Mouse (Mus musculus) right cerebral cortex, postnatal 36 days (tissue): ENCODE measurements around the gene Scamp2.

Source experiments
- DNase-seq, 2 experiments: peaks; one replicate each; pipeline ENCODE4 v3.0.0; 2022; ENCODE audit warnings: low spot score in 2 of 2, mixed read lengths in 1 of 2

Gene Scamp2

DNA sequence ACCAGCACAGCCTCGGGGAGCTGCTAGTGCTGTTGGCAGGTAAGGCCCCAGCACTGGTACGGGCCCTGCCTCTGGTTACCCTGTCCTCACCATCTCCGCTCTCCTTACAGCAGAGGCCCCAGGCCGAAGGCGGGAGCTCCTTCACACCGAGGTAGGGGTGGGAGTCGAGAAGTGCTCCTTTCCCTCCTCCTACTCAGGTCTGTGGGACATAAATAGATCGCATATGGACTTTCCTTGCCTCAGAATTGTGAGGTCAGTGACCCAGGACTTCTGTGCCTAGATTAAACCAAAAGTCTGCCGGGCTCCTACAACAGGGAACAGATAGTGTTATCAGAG, 33.4 kb downstream of the Scamp2 start:
- DNase-seq: no peak

DNA sequence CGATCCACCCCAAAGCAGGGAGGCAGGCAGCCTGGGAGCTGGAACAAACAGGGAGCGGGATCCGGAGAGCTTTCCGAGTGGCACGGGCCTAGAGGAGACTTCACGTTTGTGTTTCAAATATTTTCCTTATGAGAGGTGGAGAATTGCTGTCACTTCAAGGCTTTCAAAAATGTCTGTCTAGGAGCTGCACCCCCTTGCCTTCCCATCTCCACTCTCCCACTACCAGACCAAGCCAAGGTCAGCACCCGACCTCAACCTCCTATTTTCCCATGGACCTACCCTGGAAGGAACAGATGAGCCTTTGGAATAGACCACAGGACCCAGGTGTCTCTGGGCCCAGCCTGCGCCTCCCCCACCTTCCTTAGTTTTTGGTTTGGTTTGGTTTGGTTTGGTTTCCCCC, 36.5 kb downstream of the Scamp2 start:
- DNase-seq: no peak

DNA sequence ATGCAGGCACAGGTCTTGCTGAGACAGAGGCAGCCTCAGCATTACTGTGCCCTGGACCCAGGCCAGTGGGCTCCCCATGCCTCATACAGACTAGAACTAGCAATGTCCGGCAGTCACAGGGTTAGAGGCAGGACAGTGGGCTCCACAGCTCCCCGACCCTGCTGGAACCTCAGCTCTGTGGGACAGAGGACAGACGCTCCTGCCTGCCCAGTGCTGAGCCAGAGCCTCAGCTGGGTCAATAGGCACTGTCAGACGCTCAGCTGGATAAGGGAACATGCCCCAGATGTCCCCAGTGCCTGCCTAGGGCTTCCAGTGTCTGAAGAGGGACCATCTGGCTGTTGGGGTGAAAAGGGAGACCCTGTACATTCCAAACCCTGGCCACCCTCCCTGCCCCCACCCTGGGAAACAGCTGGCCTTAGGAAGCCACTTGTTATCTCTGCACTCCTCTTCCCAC, 37.2 kb downstream of the Scamp2 start:
- no peak for DNase-seq

DNA sequence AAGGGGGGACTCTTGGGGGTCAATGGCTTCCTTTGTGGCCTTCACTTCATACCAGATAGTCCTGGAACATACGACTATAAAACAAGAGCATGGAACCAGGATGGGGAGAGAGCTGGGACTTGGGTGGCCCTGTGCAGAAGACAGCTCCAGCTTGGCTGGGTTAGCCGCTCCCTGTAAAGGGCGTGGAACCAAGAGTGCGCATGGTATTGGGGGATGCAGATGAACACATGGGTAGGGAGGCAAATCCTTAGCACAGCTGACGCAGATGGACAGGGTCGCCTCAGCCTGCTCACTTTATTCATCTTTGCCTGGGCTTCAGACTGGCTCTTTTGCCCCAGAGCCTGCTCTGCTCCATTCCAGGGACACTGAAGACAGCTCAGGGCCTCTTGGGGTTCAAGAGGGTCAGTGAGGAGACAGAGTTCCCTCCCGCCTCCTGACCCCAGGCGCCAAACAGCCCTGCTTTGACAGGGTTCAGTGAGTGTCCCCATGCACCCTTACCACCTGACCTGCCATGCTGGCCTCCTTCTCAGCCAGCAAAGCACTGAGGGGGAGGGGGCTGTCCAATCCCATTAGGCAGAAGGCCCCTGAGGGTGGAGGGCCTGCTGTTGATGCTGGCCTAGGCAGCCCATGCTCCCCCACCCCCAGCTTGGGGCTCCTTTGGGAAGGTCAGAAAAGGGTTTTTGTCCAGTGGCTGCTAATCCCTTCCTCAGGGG, 38.3 kb downstream of the Scamp2 start:
- DNase-seq: no peak

DNA sequence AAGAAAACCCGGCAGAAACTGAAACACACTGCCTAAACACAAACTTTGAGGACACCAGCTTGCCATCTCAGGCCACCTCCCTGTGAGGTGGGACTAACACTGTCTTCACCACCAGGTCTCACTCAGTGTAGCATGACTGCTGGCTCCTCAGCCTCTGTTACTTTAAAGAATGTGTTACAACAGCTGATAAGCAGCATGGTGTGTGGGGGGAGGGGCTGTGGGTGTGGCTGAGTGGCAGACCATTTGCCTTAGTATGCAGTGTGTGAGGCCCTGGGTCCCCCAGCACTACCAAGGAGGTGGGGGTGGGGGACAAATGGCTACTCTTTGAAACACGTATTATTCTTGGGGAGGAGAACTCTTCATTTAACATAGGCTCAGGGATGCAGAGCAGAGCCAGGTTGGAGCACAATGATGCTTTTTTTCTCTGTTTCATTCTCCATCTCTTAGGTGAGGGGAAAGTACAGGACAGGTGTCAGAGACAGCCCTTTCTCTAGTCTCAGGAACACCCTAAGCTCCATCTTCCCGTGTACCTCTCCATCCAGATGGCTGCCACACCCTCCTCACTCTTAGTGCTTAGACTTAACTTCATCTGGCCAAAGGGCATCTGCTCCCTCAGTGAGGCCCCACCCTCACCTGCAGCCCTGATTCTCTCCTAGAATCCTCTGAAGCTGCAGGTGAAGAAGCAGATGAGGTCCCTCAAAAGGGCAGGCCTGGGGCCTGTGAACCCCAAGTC, 40.0 kb downstream of the Scamp2 start:
- no peak for DNase-seq

DNA sequence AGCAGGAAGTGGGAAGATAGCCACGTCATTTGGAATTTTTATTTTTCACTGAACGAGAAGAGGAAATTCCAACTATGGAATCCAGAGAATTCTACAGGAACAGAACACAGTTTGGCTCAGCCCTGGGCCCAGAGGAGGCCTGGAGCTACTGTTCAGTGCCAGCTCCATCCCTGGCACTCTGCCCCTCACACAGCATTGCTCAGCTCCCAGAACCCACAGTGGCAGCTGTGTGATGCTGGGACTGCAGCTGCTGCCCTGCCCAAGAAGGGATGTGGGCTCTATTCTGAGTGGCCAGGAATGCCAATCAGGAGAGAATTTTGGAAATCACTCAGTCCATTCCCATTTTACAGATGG, 40.6 kb downstream of the Scamp2 start:
- DNase-seq: peak; percentile 52 to 65

DNA sequence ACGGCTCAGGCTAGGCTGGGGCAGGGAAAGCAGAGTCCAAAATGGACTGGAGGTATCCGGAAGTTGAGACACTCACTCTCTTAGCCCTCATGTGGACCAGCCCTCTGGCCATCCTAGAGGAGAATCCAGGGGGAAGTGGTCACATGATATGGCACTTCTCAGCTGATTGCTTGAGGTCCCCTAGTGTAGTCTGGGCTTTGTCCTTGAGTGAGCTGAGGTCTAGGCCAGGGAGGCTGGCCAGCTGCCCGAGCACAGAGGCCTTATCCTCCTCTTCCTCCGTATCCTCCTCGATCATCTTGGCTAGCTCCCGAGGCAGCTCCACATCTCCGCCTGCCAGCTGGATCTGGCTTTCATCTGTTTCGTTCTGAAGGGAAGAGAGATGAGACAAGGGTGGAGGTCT, 41.4 kb downstream of the Scamp2 start:
- no peak for DNase-seq

DNA sequence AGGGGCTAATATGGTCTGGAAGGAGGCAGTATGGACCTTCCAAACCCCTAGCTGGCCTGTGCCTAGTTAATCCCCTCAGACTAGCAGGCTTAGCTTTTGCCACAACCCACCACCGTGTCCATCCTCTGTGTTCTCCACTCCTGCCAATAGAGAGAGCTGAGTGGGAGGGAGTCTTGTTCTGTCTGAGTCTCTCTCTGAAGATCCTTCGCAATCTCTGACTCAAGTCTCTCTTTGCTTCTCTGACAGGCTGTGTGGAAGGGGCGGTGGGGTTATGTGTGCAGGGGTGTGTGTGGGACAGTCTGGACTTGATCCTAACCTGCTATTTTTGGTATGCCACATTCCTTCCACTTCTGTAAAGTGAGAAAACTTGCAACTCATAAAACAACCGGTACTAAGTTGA, 44.1 kb downstream of the Scamp2 start:
- no peak for DNase-seq

DNA sequence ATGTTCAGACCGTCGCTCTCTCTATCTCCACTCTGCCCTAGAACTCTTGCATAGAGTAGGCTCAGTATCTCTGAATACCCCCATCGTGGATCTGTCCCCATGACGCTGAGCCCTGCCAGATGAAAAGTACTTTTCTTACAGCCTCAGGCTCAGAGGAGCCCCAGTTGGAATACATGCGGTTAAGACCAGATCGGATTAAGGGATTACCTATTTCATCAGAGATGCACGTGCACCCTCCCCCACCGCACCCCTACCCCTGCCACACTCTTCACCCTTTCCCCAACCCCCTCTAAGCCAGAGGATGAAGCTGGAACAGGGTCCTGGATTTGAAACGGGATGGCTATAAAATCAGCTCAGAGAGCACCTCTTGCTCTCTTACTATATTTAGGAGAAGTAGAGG, 44.8 kb downstream of the Scamp2 start:
- DNase-seq: no peak

DNA sequence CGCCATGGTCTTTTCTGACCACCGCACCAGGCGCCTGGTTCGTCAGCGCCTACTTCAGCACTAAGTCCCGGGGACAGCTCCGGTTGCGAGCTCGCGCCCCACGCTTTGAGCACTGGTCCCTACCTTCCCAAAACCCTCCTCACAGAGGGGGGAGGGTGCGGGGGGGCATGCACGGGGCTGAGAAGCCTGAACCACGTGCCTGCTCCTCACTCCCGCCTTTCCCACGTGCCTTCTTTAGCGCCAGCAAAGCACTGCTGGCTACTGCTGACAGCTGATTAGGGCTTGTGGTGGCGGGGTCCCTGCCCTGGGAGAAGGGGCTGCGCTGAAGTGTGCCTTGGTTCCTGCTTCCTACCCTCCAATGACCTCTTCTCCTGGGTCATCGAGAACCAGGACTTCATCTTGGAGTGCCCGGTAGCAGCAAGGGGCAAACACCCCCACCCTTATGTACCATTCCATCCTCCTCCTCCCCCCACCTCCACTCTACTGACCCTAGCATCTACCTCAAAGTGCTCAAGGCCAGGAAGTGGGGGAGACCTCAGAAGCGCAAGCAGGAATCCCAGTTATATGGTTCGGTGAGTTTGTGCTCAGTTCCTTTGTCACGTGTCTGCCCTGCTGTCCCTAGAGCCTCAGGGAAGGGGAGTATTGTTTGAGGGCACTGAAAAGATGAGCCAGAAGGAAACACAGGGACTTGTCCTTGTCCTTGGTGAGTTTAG, 45.6 kb downstream of the Scamp2 start, which contains the start of gene Cplx3:
Cplx3 (minus strand) TSS at position 143 of the 713 bp plus-strand sequence.
- no peak for DNase-seq

DNA sequence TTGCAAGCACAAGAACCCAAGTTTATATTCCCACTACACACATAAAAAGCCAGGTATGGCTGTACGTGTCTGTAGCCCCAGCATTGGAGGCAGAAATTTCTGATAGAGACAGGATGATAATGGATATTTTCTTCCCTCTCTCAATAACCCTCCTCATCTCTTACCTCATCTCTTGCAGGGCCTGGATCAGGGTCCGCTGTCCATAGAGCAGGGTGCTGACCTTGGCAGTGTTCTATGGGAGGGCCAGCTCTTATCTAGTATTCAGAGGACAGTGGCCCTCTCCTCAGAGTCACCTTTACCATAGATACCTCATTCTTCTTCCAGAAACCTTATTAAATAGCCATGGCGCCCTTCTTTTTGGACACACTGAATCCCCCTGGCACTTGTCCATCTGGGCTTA, 49.1 kb downstream of the Scamp2 start:
- DNase-seq: no peak

DNA sequence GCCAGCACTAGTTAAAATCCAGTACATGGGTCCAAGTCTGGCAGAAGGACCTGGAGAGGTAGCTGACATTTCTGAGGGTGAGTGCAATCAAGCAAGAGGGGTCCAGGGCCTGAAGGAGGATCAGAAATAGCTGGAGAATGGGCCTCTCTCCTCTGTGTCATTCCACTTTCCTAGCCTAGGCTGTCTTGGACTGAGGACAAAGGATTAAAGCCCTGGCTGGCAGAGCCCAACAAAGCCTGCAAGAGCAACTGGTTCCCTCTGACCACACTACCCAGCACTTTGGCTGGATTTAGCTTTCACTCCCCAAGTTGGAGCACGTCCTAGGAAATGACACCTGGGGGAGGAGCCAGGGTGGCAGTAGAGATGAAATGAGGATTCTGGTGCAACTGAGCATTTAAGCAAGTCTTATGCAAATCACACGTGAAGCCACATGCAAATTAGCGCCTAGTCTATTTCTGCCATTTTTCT, 49.6 kb downstream of the Scamp2 start:
- DNase-seq: no peak

DNA sequence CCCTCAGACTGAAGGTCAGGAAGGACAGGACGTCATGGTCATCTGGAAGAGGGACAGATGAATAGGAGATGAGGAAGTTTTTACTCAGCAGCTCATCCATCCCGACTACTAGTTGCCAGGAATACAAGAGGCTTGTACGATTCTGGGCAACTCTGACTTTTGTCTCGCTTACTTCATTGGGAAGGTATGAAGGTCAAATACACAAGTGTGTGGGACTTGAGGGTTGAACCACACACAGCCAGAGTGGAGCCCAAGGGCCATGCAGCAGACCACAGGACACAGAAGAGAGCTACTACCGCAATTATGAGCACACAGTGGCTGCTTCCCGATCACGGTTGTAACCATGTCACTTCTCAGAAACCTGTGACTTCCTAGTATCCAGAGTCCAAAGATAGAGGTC, 51.8 kb downstream of the Scamp2 start:
- DNase-seq: no peak

DNA sequence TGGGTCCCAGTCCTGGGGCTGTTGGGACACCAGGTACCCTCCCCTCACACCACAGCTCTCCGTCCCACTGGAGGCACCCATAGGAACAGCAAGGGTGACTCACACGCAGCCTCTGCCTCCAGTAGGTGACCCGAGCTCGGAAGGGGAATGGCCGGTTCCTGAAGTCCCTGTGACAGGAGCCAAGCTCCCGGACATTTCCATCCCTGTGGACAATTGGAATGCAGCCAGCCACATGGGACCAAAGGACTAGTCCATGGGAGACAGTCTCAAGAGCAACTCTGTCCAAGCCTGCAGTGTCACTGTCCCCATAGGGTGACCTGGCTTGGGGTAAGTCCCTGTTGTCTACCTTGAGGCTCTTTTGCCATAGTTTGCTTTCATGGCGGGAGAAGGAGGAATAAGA, 53.2 kb downstream of the Scamp2 start:
- no peak for DNase-seq

DNA sequence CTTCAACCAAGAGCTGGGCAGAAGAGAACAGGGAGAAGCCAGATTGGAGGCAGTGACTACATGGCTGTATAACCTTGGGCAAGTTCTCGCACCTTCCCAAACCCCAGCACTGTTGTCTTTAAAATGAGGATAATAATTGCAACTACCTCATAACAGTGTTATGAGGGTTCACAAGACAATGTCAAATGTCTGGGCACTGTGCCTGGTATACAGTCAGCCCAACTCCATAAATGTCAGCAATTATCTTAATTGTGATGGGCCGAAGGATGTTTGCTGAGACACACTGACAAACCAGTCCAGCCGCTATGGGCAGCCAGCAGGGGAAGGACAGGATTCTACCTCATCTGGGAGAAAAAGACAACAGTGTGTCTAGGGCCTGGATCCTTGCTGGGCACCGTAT, 54.0 kb downstream of the Scamp2 start:
- no peak for DNase-seq

DNA sequence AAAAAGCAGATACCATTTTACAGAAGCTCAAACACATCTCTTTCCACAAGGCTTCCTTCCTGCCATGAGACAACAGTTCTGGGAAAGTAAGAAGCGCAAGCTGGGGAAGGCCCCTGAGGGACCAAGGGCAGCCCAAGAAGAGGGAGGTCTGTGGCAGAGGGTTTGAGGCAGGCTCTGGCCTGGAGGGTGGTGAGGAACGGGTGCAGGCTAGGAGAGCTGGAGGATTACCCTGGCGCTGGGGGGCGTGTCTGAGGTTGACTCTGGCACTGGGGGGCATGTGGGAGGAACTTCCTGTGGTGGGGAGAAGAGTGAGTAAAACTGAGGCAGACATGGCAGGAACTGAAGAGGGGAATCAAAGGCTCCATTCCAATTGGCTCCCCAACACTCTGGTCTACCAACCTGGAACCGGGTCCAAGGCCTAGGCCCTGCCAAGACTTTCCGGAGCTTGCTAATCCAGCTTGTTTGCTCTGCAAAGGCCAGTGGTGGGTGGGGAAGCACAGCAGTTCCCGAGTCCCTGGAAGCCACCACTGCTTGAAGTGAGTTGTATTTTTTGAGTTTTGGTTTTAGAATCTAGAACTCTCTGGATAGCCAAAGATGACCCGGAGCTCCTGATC, 56.9 kb downstream of the Scamp2 start:
- no peak for DNase-seq

DNA sequence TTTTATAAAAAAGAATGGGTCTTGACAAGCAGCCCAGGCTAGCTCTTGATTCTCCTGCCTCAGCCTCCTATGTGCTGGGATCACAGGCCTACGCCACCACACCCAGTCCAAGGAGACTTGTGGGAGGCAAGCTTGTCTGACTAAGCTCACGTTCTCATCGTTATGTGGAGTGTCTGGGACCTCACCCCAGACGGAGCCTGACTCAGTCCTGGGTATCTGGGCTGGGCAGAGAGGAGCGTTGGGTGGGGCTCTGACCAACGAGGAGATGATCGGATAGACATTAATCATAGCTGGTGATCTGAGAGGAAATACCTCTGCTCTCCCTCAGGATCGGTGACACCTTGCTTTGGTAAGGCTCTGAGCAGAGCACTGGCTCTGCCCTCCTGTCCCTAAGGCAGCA, 58.1 kb downstream of the Scamp2 start:
- DNase-seq: no peak

DNA sequence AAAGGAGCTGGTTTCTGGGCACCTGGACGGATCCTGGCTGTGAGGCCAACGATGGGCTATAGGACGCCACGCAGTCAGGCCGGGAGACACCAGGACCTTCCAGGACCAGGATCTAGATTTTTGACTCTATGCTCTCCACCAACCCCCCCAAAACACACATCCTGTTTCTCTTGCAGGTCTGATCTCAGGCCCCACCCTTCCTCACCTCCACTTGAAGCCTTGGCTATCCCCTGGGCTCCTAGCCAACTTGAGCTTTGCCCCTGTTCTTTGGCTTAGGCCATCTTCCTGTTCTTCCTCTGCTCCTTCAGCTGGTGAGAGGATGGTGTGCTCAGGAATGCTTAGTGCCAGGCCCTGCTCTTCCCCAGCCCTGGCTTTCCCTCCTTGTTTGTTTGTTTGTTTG, 59.9 kb downstream of the Scamp2 start, which contains the start of gene Lman1l:
Lman1l (minus strand) TSS at position 101 of the 400 bp plus-strand sequence.
- DNase-seq: no peak

DNA sequence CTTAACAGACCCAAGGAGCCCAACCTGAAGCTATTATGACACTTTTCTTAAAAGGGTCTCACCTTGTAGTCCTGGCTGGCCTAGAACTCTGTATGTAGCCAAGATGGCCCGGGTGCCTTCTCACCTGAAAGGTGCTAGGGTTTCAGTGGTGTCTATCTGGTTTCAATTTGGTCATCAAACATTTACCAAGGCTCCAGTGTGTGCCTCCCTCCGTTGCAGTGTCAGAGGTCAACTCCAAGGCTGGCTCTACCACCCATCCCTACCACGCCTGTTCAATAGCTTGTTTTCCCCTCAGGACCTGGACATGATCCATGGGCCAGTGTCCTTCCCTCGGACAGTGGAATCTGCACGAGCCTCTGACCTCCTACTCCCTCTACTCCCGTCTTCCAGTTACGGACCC, 63.6 kb downstream of the Scamp2 start:
- no peak for DNase-seq

DNA sequence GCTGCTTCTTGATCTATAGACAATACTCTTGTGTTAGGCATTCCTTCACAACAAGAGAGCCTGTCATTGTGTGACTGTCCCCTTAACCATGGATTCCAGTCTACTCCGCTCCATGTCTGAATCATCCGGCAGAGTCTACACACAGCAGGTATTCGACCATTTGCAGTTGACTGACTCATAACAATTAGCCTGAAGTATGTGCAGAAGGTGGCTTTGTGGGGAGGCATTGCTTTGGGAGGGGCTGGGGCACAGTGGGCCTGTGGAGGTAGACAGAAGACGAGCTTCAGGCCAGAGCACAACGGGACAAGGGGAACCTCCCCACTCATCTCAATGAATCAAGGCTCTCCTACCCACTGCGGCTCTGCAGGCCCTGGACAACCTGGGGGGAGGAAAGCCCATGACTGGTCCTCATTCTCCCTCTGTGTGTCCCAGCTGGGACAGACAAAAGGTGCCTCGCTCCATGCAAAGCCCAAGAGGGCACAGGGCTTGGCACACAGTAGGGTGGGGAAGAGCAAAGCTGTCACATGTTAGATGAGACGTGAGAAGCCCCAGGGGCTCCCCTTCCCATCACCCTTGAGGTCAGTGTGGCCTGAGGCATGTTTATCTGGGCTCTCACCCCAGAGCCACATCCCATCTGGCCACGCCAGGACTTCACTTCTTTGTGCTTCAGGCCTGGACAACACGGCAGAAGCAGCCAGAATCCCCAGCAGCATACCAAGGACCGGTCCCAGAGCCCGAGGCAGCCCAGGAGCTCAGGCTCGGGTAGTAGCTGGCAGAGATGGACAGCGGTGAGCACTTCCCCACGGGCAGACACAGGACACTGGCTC, 65.1 kb downstream of the Scamp2 start:
- no peak for DNase-seq

DNA sequence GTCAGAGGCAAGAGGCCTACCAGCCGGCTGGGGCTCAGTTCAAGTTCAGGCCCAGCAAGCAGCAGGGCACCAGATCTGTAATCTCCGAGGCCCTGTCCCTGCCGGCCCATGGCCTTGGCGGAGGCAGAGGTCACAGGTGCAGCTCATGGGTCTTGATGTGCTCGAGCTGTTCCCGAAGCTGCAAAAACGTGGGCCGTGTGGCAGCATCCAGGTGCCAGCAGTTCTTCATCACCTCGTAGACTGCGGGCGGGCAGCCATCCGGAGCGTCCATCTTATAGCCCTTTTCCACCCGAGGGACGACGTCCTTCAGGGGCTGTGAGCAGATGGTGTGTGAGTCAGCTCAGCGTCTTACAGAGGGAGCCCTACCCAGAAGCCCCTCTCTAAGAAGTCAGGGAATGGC, 66.4 kb downstream of the Scamp2 start:
- DNase-seq: no peak
